Mouse (Mus musculus) lung, embryonic 15.5 days (tissue): Measurements from ENCODE around the gene Slc4a1ap. TPM values are rescaled to one million over a fixed set of nuclear protein-coding genes. Genes with fewer than 3 reads are reported as not detected.
"Not testable (repeated sequence)": the region's sequence is repeated elsewhere in the genome, so short reads cannot be mapped to it uniquely, and the experiment has no call there.

ENCODE experiments used
- ATAC-seq: fragments of 200-750 bp; cut with Nextera tagmentation; 2 replicates; pipeline ENCODE4 v1.8.0; 2017; ENCODE audit warnings: moderate number of reproducible peaks, borderline replicate concordance; ENCODE audit not compliant: low FRiP score, low TSS enrichment; ENCODE audit errors: extremely low read depth
- H3K27ac ChIP-seq: fragments of 300-500 bp; sonication (generic); 2 replicates; pipeline ENCODE4 v1.5.1; 2015; ENCODE audit warnings: moderate library complexity, mild to moderate bottlenecking, inconsistent platforms
- H3K27me3 ChIP-seq: fragments of 300-500 bp; sonication (generic); 2 replicates; pipeline ENCODE4 v1.6.1; 2015; ENCODE audit warnings: inconsistent platforms
- H3K36me3 ChIP-seq: fragments of 300-500 bp; sonication (generic); 2 replicates; pipeline ENCODE4 v1.6.1; 2015; ENCODE audit warnings: inconsistent platforms
- H3K4me1 ChIP-seq: fragments of 300-500 bp; sonication (generic); 2 replicates; pipeline ENCODE4 v1.6.1; 2015; ENCODE audit warnings: inconsistent platforms
- H3K4me2 ChIP-seq: fragments of 300-500 bp; sonication (generic); 2 replicates; pipeline ENCODE4 v1.6.1; 2015; ENCODE audit warnings: inconsistent platforms, mild to moderate bottlenecking, moderate library complexity
- H3K4me3 ChIP-seq: fragments of 300-500 bp; sonication (generic); 2 replicates; pipeline ENCODE4 v1.5.1; 2015; ENCODE audit warnings: mild to moderate bottlenecking, inconsistent platforms
- H3K9ac ChIP-seq: fragments of 300-500 bp; sonication (generic); 2 replicates; pipeline ENCODE4 v1.6.1; 2015; ENCODE audit warnings: inconsistent platforms
- H3K9me3 ChIP-seq: fragments of 300-500 bp; sonication (generic); 2 replicates; pipeline ENCODE4 v1.6.1; 2016; ENCODE audit warnings: inconsistent platforms
- WGBS: fragments of 180-500 bp; shearing (Covaris S2); methylation state at CpG from one replicate; pipeline ENCODE4 v1.1.7; 2015; 5-methylcytosine and 5-hydroxymethylcytosine counted together
- polyA plus RNA-seq: library from polyadenylated mRNA; unstranded; fragments of >200 nt; fragmentation: Nextera tagmentation; extraction: Ambion mirVana; gene quantifications from 2 replicates; pipeline ENCODE4 v1.2.1, GENCODE M21; 2015

Gene Slc4a1ap
- polyA plus RNA-seq, 1 experiment from 2014 or later: 31.2 TPM

- H3K36me3 ChIP-seq: peaks cover 26% of the 10 kb centered on the region
- WGBS: 77% methylated on average over 11 of the region's 11 CpGs
- not testable (repeated sequence) for H3K27me3 ChIP-seq, ATAC-seq, H3K9me3 ChIP-seq
- peak within 1 kb of the TSS; percentile 92 for H3K4me2 ChIP-seq
- peak within 1 kb of the TSS; percentile 97 for H3K4me3 ChIP-seq
- H3K27ac ChIP-seq: peak within 1 kb of the TSS; percentile 90
- H3K9ac ChIP-seq: peak within 1 kb of the TSS; percentile 85
- H3K4me1 ChIP-seq: peaks cover 16% of the 10 kb centered on the region
Observed at GRCm38 (mm10) chr5:31527707-31528106, 912 bp downstream of the Slc4a1ap start, which contains the start of gene Supt7l. Gene Supt7l (minus strand): TSS chr5:31527807.

- no peak for ATAC-seq
- Histone ChIP-seq H3K27me3 (no peaks in the 10 kb centered on the region), H3K4me3 (no peak overlapping the region), H3K36me3 (peaks cover 32% of the 10 kb centered on the region), H3K4me1 (peaks cover 16% of the 10 kb centered on the region), H3K9ac (no peak overlapping the region), H3K27ac (no peak overlapping the region), H3K9me3 (no peaks in the 10 kb centered on the region), H3K4me2 (peak overlapping the region; percentile 92)
- 47% methylated on average over 2 of the region's 2 CpGs for WGBS
Observed at GRCm38 (mm10) chr5:31528560-31528959, 1.8 kb downstream of the Slc4a1ap start.

- Histone ChIP-seq H3K4me1 (no peaks in the 10 kb centered on the region), H3K9ac (no peak overlapping the region), H3K4me2 (no peak overlapping the region), H3K27ac (no peak overlapping the region), H3K27me3 (no peaks in the 10 kb centered on the region), H3K4me3 (no peak overlapping the region), H3K36me3 (peaks cover 75% of the 10 kb centered on the region), H3K9me3 (no peaks in the 10 kb centered on the region)
- ATAC-seq: no peak
- WGBS: 83% methylated on average over 2 of the region's 2 CpGs
Observed at GRCm38 (mm10) chr5:31535228-31535627, 8.4 kb downstream of the Slc4a1ap start.

- WGBS: 70% methylated on average over 1 of the region's 1 CpGs
- H3K4me1 ChIP-seq: peaks cover 4% of the 10 kb centered on the region
Observed at GRCm38 (mm10) chr5:31559401-31559800, 32.6 kb downstream of the Slc4a1ap start.

GRCm38 (mm10) chr5:31560352-31560751, 33.6 kb downstream of the Slc4a1ap start:
- Histone ChIP-seq H3K9ac (no peak overlapping the region), H3K4me2 (no peak overlapping the region), H3K4me1 (peaks cover 4% of the 10 kb centered on the region), H3K27ac (no peak overlapping the region), H3K9me3 (no peaks in the 10 kb centered on the region), H3K36me3 (peaks cover 27% of the 10 kb centered on the region), H3K4me3 (no peak overlapping the region), H3K27me3 (no peaks in the 10 kb centered on the region)
- ATAC-seq: no peak
- WGBS: 94% methylated on average over 2 of the region's 2 CpGs

More at GRCm38 (mm10) chr5:31559401-31559800, 32.6 kb downstream of the Slc4a1ap start:
- no peaks in the 10 kb centered on the region for H3K9me3 ChIP-seq
- H3K4me2 ChIP-seq: no peak overlapping the region
- H3K27ac ChIP-seq: no peak overlapping the region
- H3K27me3 ChIP-seq: no peaks in the 10 kb centered on the region
- H3K36me3 ChIP-seq: peaks cover 35% of the 10 kb centered on the region
- no peak overlapping the region for H3K9ac ChIP-seq
- ATAC-seq: no peak
- no peak overlapping the region for H3K4me3 ChIP-seq

GRCm38 (mm10) chr5:31562036-31562666, 35.4 kb downstream of the Slc4a1ap start:
- Histone ChIP-seq H3K4me2 (no peak overlapping the region), H3K27ac (peak overlapping the region; percentile 66), H3K4me1 (peaks cover 4% of the 10 kb centered on the region), H3K27me3 (no peaks in the 10 kb centered on the region), H3K9ac (no peak overlapping the region), H3K36me3 (peaks cover 18% of the 10 kb centered on the region), H3K4me3 (no peak overlapping the region), H3K9me3 (no peaks in the 10 kb centered on the region)
- 60% methylated on average over 7 of the region's 7 CpGs for WGBS
- no peak for ATAC-seq

- H3K27me3 ChIP-seq: no peaks in the 10 kb centered on the region
- peaks cover 4% of the 10 kb centered on the region for H3K4me1 ChIP-seq
- no peak overlapping the region for H3K9ac ChIP-seq
- ATAC-seq: no peak
- no peak overlapping the region for H3K27ac ChIP-seq
- H3K36me3 ChIP-seq: 0 out of 2 replicates have a peak, but pooled peaks cover 9% of the 10 kb centered on the region
- H3K9me3 ChIP-seq: no peaks in the 10 kb centered on the region
- no peak overlapping the region; the same call in 1 of the 2 replicates for H3K4me2 ChIP-seq
- 9% methylated on average over 6 of the region's 6 CpGs for WGBS
- H3K4me3 ChIP-seq: no peak overlapping the region
Observed at GRCm38 (mm10) chr5:31563496-31563895, 36.7 kb downstream of the Slc4a1ap start.

- no peak overlapping the region for H3K4me3 ChIP-seq
- 0 out of 2 replicates have a peak, but pooled peaks cover 9% of the 10 kb centered on the region for H3K36me3 ChIP-seq
- H3K27me3 ChIP-seq: no peaks in the 10 kb centered on the region
- no peaks in the 10 kb centered on the region for H3K9me3 ChIP-seq
- no peak overlapping the region; the same call in 1 of the 2 replicates for H3K4me2 ChIP-seq
- peaks cover 4% of the 10 kb centered on the region for H3K4me1 ChIP-seq
- WGBS: 37% methylated on average over 7 of the region's 7 CpGs
- H3K9ac ChIP-seq: no peak overlapping the region
- no peak for ATAC-seq
- H3K27ac ChIP-seq: no peak overlapping the region
Observed at GRCm38 (mm10) chr5:31563905-31564304, 37.1 kb downstream of the Slc4a1ap start.

- Histone ChIP-seq H3K36me3 (0 out of 2 replicates have a peak, but pooled peaks cover 1% of the 10 kb centered on the region), H3K4me1 (peaks cover 4% of the 10 kb centered on the region), H3K27me3 (no peaks in the 10 kb centered on the region), H3K4me2 (no peak overlapping the region), H3K27ac (no peak overlapping the region), H3K4me3 (no peak overlapping the region), H3K9me3 (no peaks in the 10 kb centered on the region), H3K9ac (no peak overlapping the region)
- 0 out of 2 replicates have a peak, but pooled peaks have one; percentile 31 for ATAC-seq
- WGBS: 72% methylated on average over 4 of the region's 4 CpGs
Observed at GRCm38 (mm10) chr5:31564976-31565375, 38.2 kb downstream of the Slc4a1ap start.

GRCm38 (mm10) chr5:31566026-31566425, 39.2 kb downstream of the Slc4a1ap start:
- Histone ChIP-seq H3K27ac (no peak overlapping the region), H3K36me3 (no peaks in the 10 kb centered on the region), H3K9ac (no peak overlapping the region), H3K27me3 (no peaks in the 10 kb centered on the region), H3K9me3 (no peaks in the 10 kb centered on the region), H3K4me1 (peaks cover 12% of the 10 kb centered on the region), H3K4me3 (no peak overlapping the region), H3K4me2 (no peak overlapping the region)
- 88% methylated on average over 7 of the region's 7 CpGs for WGBS
- no peak for ATAC-seq

GRCm38 (mm10) chr5:31566457-31566856, 39.7 kb downstream of the Slc4a1ap start:
- H3K9ac ChIP-seq: no peak overlapping the region
- H3K27ac ChIP-seq: no peak overlapping the region
- ATAC-seq: no peak
- no peaks in the 10 kb centered on the region for H3K27me3 ChIP-seq
- peaks cover 16% of the 10 kb centered on the region for H3K4me1 ChIP-seq
- H3K4me3 ChIP-seq: no peak overlapping the region
- H3K4me2 ChIP-seq: no peak overlapping the region
- H3K36me3 ChIP-seq: no peaks in the 10 kb centered on the region
- 40% methylated on average over 3 of the region's 3 CpGs for WGBS
- H3K9me3 ChIP-seq: no peaks in the 10 kb centered on the region

GRCm38 (mm10) chr5:31567951-31568657, 41.3 kb downstream of the Slc4a1ap start:
- Histone ChIP-seq H3K9me3 (no peaks in the 10 kb centered on the region), H3K4me2 (no peak overlapping the region), H3K27me3 (no peaks in the 10 kb centered on the region), H3K4me1 (peaks cover 18% of the 10 kb centered on the region), H3K27ac (no peak overlapping the region), H3K4me3 (no peak overlapping the region), H3K9ac (no peak overlapping the region), H3K36me3 (no peaks in the 10 kb centered on the region)
- no peak for ATAC-seq
- 35% methylated on average over 5 of the region's 5 CpGs for WGBS
